In the genomic region with DNA sequence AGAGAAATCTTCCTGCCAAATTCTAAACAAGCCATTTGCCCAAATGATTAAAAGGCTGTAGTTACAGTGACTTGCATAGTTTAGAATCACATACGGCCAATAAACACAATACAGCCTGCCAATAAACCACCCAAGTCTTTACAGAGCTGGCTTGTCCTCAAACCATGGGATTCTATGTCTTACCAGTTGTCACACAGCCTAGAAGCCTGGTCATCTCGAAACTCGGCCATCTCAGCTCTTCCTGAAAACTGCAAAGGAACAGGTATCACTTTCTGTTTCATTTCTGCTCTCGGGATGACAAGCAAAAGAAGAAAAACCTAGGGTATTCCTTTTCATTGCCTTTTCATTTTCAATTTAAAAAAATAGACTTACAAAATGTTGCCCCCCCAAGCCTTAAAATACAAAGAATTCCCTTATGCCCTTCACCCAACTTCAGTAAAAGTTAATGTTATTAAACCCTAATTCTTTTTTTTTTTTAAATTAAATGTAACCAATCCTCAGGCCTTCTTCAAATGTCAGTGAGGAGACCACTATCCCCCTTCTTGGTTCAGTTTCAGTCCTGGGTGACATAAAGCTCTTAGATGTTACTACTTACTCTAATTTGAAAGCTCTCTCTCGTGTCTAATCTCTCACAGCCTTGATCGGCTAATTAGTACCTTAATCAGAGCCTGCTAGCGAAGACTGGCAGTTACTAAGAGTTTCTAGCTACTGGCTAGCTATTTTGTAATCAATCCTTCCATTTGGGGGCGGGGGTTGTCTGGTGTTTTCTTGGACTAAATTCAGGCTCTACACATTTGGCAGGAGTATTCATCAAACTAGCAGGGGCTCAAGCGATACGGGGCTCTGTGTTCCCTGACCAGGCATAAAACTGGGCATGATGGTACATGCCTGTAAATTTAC, we compare ENCODE assay signal across 8 mouse cellular contexts. TPM values are rescaled to one million over a fixed set of nuclear protein-coding genes. Genes with fewer than 3 reads are reported as not detected.
DNase-seq lines count a peak whose midpoint lies in the region; ATAC-seq and TF ChIP-seq lines count a peak whose summit lies in the region.

No protein-coding gene starts in this region.

- H3K9me3 ChIP-seq in forebrain, embryonic 12.5 days, result peaks cover 6% of the 10 kb centered on the region; the same call in 1 of the 2 replicates
- H3K9me3 ChIP-seq in limb, embryonic 14.5 days (ENCODE audit: control insufficient read depth, low read length), result peaks cover 6% of the 10 kb centered on the region; the same call in 1 of the 2 replicates

- WGBS in cerebellum, adult 2 months, result 20% methylated on average over 10 of the region's 10 CpGs
- WGBS in forebrain, embryonic 12.5 days, result 49% methylated on average over 10 of the region's 10 CpGs
- 39% methylated on average over 10 of the region's 10 CpGs for WGBS in limb, embryonic 14.5 days

- no peak for ATAC-seq in forebrain, embryonic 12.5 days (ENCODE audit: low FRiP score)
- no peak for ATAC-seq in limb, embryonic 14.5 days (ENCODE audit: low FRiP score, low read depth)

- no peak for TF ChIP-seq POLR2A in cerebellum, adult 2 months (IDR thresholded peaks at IDR 0.05; ENCODE audit: borderline replicate concordance, insufficient read depth, low read length)
- no peak for TF ChIP-seq POLR2A in limb, embryonic 14.5 days (IDR thresholded peaks at IDR 0.05; ENCODE audit: borderline replicate concordance, extremely low read depth, insufficient read depth, insufficient read length)

- H3K4me3 ChIP-seq in cerebellum, adult 2 months (replicated peaks; ENCODE audit: insufficient read depth, low read depth, low read length), result peak overlapping the region; percentile 94
- peak overlapping the region; percentile 85 for H3K4me3 ChIP-seq in forebrain, embryonic 12.5 days (replicated peaks)
- H3K4me3 ChIP-seq in limb, embryonic 14.5 days (replicated peaks; ENCODE audit: low read length), result peak overlapping the region; percentile 74

- no peaks in the 10 kb centered on the region for H3K27me3 ChIP-seq in cerebellum, adult 2 months (ENCODE audit: control insufficient read depth, insufficient read depth, low read length)
- peaks cover 11% of the 10 kb centered on the region for H3K27me3 ChIP-seq in forebrain, embryonic 12.5 days
- H3K27me3 ChIP-seq in limb, embryonic 14.5 days (ENCODE audit: control insufficient read depth, insufficient read depth, low read length), result no peaks in the 10 kb centered on the region

- peak overlapping the region; percentile 71 for H3K4me2 ChIP-seq in forebrain, embryonic 12.5 days
- H3K4me2 ChIP-seq in limb, embryonic 14.5 days (replicated peaks; ENCODE audit: low read depth, low read length, severe bottlenecking), result peak overlapping the region; percentile 71

- H3K4me1 ChIP-seq in cerebellum, adult 2 months (ENCODE audit: control insufficient read depth, insufficient read depth, low read length), result peaks cover 16% of the 10 kb centered on the region
- H3K4me1 ChIP-seq in forebrain, embryonic 12.5 days, result peaks cover 17% of the 10 kb centered on the region
- peaks cover 15% of the 10 kb centered on the region; the same call in 1 of the 2 replicates for H3K4me1 ChIP-seq in limb, embryonic 14.5 days (ENCODE audit: control insufficient read depth, insufficient read depth, low read length)

- peak in 1 of 2 experiments; percentile 30 for DNase-seq in cerebellum, adult 2 months
- DNase-seq in cerebellum, postnatal 36 days, result no peak
- peak; percentile 54 for DNase-seq in 416B (ENCODE audit: low read depth)
- no peak for DNase-seq in limb, embryonic 14.5 days (ENCODE audit: low spot score)
- DNase-seq in retina, adult 2 months (ENCODE audit: low read depth, low spot score), result peak; percentile 59
- DNase-seq in right cerebral cortex, postnatal 36 days (ENCODE audit: low spot score in 2 of 2), result no peak
- no peak for DNase-seq in left cerebral cortex, adult 11 months (ENCODE audit: low spot score)

- peak overlapping the region; percentile 84 for H3K9ac ChIP-seq in forebrain, embryonic 12.5 days
- H3K9ac ChIP-seq in limb, embryonic 14.5 days (ENCODE audit: low read depth, low read length, severe bottlenecking), result peak overlapping the region; percentile 79

- peak overlapping the region; percentile 90; the same call in 1 of the 2 replicates for H3K27ac ChIP-seq in cerebellum, adult 2 months (ENCODE audit: insufficient read depth, low read length)
- H3K27ac ChIP-seq in forebrain, embryonic 12.5 days, result no peak overlapping the region
- H3K27ac ChIP-seq in limb, embryonic 14.5 days (replicated peaks; ENCODE audit: low read depth, low read length), result no peak overlapping the region

- peaks cover 34% of the 10 kb centered on the region for H3K36me3 ChIP-seq in forebrain, embryonic 12.5 days (replicated peaks)
- peaks cover 35% of the 10 kb centered on the region for H3K36me3 ChIP-seq in limb, embryonic 14.5 days (ENCODE audit: control insufficient read depth, insufficient read depth, low read length)

- TF ChIP-seq CTCF in cerebellum, adult 2 months (IDR thresholded peaks at IDR 0.05; ENCODE audit: borderline replicate concordance, insufficient read depth, low read depth, low read length), result no peak

RNA-seq across cellular contexts. Expression of gene Trafd1, which starts 1.3 kb away (rescaled TPM):
- 109 and 120 TPM in 2 replicates for polyA plus RNA-seq in cerebellum, adult 2 months (2012; rRNA removed)
- 103 and 109 TPM in 2 replicates for polyA plus RNA-seq in forebrain, embryonic 12.5 days (2016; fragmentation: Nextera tagmentation; extraction: Ambion mirVana)
- polyA plus RNA-seq in limb, embryonic 14.5 days (2012; rRNA removed), result 102 and 109 TPM in 2 replicates
- 70.2 and 74.7 TPM in 2 replicates for polyA plus RNA-seq in limb, embryonic 14.5 days (2014; fragmentation: Nextera tagmentation; extraction: Ambion mirVana)

RNA-seq across cellular contexts. Expression of gene Naa25, which starts 13.6 kb away (rescaled TPM):
- 19.6 and 21.2 TPM in 2 replicates for polyA plus RNA-seq in cerebellum, adult 2 months (2012; rRNA removed)
- 49.3 and 51.4 TPM in 2 replicates for polyA plus RNA-seq in forebrain, embryonic 12.5 days (2016; fragmentation: Nextera tagmentation; extraction: Ambion mirVana)
- polyA plus RNA-seq in limb, embryonic 14.5 days (2012; rRNA removed), result 20.2 and 20.9 TPM in 2 replicates
- 39.8 and 41.2 TPM in 2 replicates for polyA plus RNA-seq in limb, embryonic 14.5 days (2014; fragmentation: Nextera tagmentation; extraction: Ambion mirVana)

Comparison
In these comparisons a context has a peak if more than half of its experiments do, and no peak if none do; other contexts are left out.
1. DNase-seq: peak in 416B (single experiment) and retina, adult 2 months (single experiment); none in cerebellum, postnatal 36 days (0 of 2), limb, embryonic 14.5 days (single experiment), right cerebral cortex, postnatal 36 days (0 of 2) and left cerebral cortex, adult 11 months (single experiment).
2. Peak in every context shown above with its lines, with median percentiles within 50 percentile points of each other: H3K4me3 ChIP-seq.